ENCODE assay signal across 17 mouse cellular contexts in the genomic region with DNA sequence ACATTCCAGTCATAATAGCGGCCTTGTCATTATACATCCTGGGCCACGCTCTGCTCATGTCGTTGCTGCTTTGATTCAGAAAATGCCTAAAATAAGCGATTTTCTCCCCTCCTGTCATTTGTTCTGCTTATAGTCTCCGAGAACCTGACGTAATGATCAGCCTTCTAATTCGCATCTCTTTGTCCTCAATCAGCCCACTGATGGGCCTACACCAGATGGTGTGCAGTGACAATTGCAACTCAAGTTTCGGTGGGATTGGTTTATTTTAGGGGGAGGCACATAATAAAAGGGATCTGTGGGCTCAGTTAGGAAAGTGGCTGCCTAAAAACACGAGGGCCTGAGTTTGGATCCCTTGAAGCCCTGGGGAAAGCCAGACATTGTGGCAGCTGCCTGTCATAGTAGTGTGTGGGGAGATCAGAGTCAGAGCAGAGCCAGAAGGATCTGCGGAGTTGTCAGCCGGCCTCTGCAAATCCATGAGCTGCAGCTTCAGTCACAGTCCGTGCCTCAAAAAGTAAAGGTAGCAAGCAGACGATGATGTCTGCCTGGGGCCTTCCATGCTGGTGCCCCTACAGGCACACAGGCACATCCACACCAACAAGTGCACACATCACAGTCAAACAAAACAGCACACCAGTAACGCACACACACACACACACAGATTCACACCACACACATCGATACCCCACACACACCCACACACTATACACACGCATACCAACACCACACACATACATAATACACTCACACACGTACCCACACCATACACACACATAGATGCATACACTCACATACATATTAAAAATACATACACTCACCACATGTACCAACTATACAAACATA.
DNase-seq lines count a peak whose midpoint lies in the region; ATAC-seq and TF ChIP-seq lines count a peak whose summit lies in the region.
"Had no signal": no experiment of that assay in that cellular context is flagged by ENCODE, and none has a peak within 500 bp of the region (broad histone marks: within the 10 kb centered on the region; RNA-seq: fewer than 3 reads in every experiment).

No protein-coding gene starts in this region.

- no peak overlapping the region for H3K4me2 ChIP-seq in forebrain, embryonic 15.5 days (replicated peaks)
- no peak overlapping the region for H3K4me2 ChIP-seq in midbrain, embryonic 14.5 days (ENCODE audit: low read length)
- no peak overlapping the region for H3K4me2 ChIP-seq in stomach, postnatal 0 days (replicated peaks; ENCODE audit: low read depth)
- no peak overlapping the region for H3K4me2 ChIP-seq in kidney, embryonic 14.5 days (replicated peaks; ENCODE audit: low read depth, low read length)
- H3K4me2 ChIP-seq: embryonic facial prominence, embryonic 13.5 days had no signal

- H3K9me3 ChIP-seq in forebrain, embryonic 15.5 days: no peaks in the 10 kb centered on the region
- H3K9me3 ChIP-seq in midbrain, embryonic 14.5 days (ENCODE audit: control insufficient read depth, low read length): no peaks in the 10 kb centered on the region
- H3K9me3 ChIP-seq in stomach, postnatal 0 days (ENCODE audit: control insufficient read depth, low read length): no peaks in the 10 kb centered on the region
- H3K9me3 ChIP-seq in kidney, embryonic 14.5 days (ENCODE audit: control insufficient read depth, low read length): no peaks in the 10 kb centered on the region
- H3K9me3 ChIP-seq: embryonic facial prominence, embryonic 13.5 days had no signal

- no peak overlapping the region for H3K9ac ChIP-seq in forebrain, embryonic 15.5 days (replicated peaks)
- H3K9ac ChIP-seq in midbrain, embryonic 14.5 days (replicated peaks; ENCODE audit: low read length): 0 out of 2 replicates have a peak overlapping the region, but pooled peaks have one; percentile 26
- no peak overlapping the region for H3K9ac ChIP-seq in stomach, postnatal 0 days (ENCODE audit: low read length)
- no peak overlapping the region for H3K9ac ChIP-seq in kidney, embryonic 14.5 days (ENCODE audit: low read depth, low read length)
- H3K9ac ChIP-seq: embryonic facial prominence, embryonic 13.5 days had no signal

- peak; percentile 78 for ATAC-seq in forebrain, embryonic 15.5 days (replicated peaks)
- ATAC-seq in midbrain, embryonic 14.5 days (ENCODE audit: low FRiP score, low TSS enrichment): peak; percentile 55; the same call in 1 of the 2 replicates
- no peak for ATAC-seq in stomach, postnatal 0 days (ENCODE audit: low FRiP score, low TSS enrichment)
- no peak for ATAC-seq in kidney, embryonic 14.5 days (ENCODE audit: low FRiP score, low TSS enrichment)
- ATAC-seq: CD4-positive, CD25-positive, alpha-beta regulatory T cell, adult 4 months; intestine, embryonic 16.5 days had no signal

- no peak overlapping the region for H3K4me3 ChIP-seq in forebrain, embryonic 15.5 days
- H3K4me3 ChIP-seq in midbrain, embryonic 14.5 days (replicated peaks; ENCODE audit: low read depth, low read length): no peak overlapping the region
- no peak overlapping the region for H3K4me3 ChIP-seq in stomach, postnatal 0 days (ENCODE audit: low read depth, low read length)
- H3K4me3 ChIP-seq in kidney, embryonic 14.5 days (ENCODE audit: low read length): no peak overlapping the region
- H3K4me3 ChIP-seq: embryonic facial prominence, embryonic 13.5 days; myocyte had no signal

- TF ChIP-seq CTCF in stomach, postnatal 0 days (IDR thresholded peaks at IDR 0.05; ENCODE audit: low read depth): no peak

- TF ChIP-seq EP300 in stomach, postnatal 0 days (optimal IDR thresholded peaks at IDR 0.05): no peak

- no peaks in the 10 kb centered on the region for H3K27me3 ChIP-seq in forebrain, embryonic 15.5 days
- H3K27me3 ChIP-seq in midbrain, embryonic 14.5 days (ENCODE audit: control insufficient read depth, insufficient read depth, low read length): no peaks in the 10 kb centered on the region
- no peaks in the 10 kb centered on the region for H3K27me3 ChIP-seq in stomach, postnatal 0 days (ENCODE audit: control insufficient read depth, insufficient read depth, low read length)
- H3K27me3 ChIP-seq in kidney, embryonic 14.5 days (ENCODE audit: control insufficient read depth, insufficient read depth, low read length): no peaks in the 10 kb centered on the region
- H3K27me3 ChIP-seq: embryonic facial prominence, embryonic 13.5 days had no signal

- WGBS in forebrain, embryonic 15.5 days: 57% methylated on average over 17 of the region's 17 CpGs
- 62% methylated on average over 17 of the region's 17 CpGs for whole genome bisulfite sequencing in midbrain, embryonic 14.5 days
- WGBS in stomach, postnatal 0 days: 85% methylated on average over 17 of the region's 17 CpGs
- WGBS in kidney, embryonic 14.5 days: 76% methylated on average over 17 of the region's 17 CpGs

- peak overlapping the region; percentile 58 for H3K27ac ChIP-seq in forebrain, embryonic 15.5 days (replicated peaks)
- peak overlapping the region; percentile 62 for H3K27ac ChIP-seq in midbrain, embryonic 14.5 days (replicated peaks; ENCODE audit: low read depth, low read length)
- H3K27ac ChIP-seq in stomach, postnatal 0 days (replicated peaks): no peak overlapping the region
- H3K27ac ChIP-seq in kidney, embryonic 14.5 days (ENCODE audit: low read depth, low read length): no peak overlapping the region
- H3K27ac ChIP-seq: embryonic facial prominence, embryonic 13.5 days; macrophage had no signal

- H3K36me3 ChIP-seq in forebrain, embryonic 15.5 days: no peaks in the 10 kb centered on the region
- H3K36me3 ChIP-seq in midbrain, embryonic 14.5 days (ENCODE audit: control insufficient read depth, insufficient read depth, low read length): no peaks in the 10 kb centered on the region
- no peaks in the 10 kb centered on the region for H3K36me3 ChIP-seq in stomach, postnatal 0 days (ENCODE audit: control insufficient read depth, insufficient read depth, low read length)
- no peaks in the 10 kb centered on the region for H3K36me3 ChIP-seq in kidney, embryonic 14.5 days (ENCODE audit: control insufficient read depth, insufficient read depth, low read length)
- H3K36me3 ChIP-seq: embryonic facial prominence, embryonic 13.5 days had no signal

- peaks cover 7% of the 10 kb centered on the region for H3K4me1 ChIP-seq in forebrain, embryonic 15.5 days
- H3K4me1 ChIP-seq in midbrain, embryonic 14.5 days (ENCODE audit: control insufficient read depth, insufficient read depth, low read length): no peaks in the 10 kb centered on the region
- H3K4me1 ChIP-seq in stomach, postnatal 0 days (replicated peaks; ENCODE audit: control insufficient read depth, insufficient read depth): no peaks in the 10 kb centered on the region
- no peaks in the 10 kb centered on the region for H3K4me1 ChIP-seq in kidney, embryonic 14.5 days (ENCODE audit: control insufficient read depth, insufficient read depth, low read length)
- H3K4me1 ChIP-seq: embryonic facial prominence, embryonic 13.5 days had no signal

- peak; percentile 54 for DNase-seq in brain, adult 2 months (ENCODE audit: low read depth, low spot score)
- DNase-seq in layer of hippocampus, adult 18-20 months (ENCODE audit: low spot score in 2 of 2): peak; percentile 64 to 82
- DNase-seq in midbrain, embryonic 14.5 days: peak; percentile 21
- DNase-seq in stomach, postnatal 0 days (ENCODE audit: low spot score): no peak
- DNase-seq in kidney, adult 8-10 months: no peak
- DNase-seq: cerebellum, postnatal 25 days; heart, adult 11 months; heart, postnatal 10 days; kidney, postnatal 36 days; right cerebral cortex, adult 18-20 months had no signal

Comparison
In these comparisons a context has a peak if more than half of its experiments do, and no peak if none do; other contexts are left out.
1. DNase-seq: peak in brain, adult 2 months (single experiment), layer of hippocampus, adult 18-20 months (2 of 2) and midbrain, embryonic 14.5 days (single experiment); none in stomach, postnatal 0 days (single experiment) and kidney, adult 8-10 months (0 of 2).
2. ATAC-seq: peak in forebrain, embryonic 15.5 days (single experiment) and midbrain, embryonic 14.5 days (single experiment); none in stomach, postnatal 0 days (single experiment) and kidney, embryonic 14.5 days (single experiment).
3. H3K27ac ChIP-seq: peak in forebrain, embryonic 15.5 days (single experiment) and midbrain, embryonic 14.5 days (single experiment); none in stomach, postnatal 0 days (single experiment) and kidney, embryonic 14.5 days (single experiment).